Mouse (Mus musculus) layer of hippocampus, adult 9-11 months (tissue): ENCODE measurements around the gene Gpr61.
A peak's percentile ranks its signal among the peaks of the same experiment; 100 is the strongest.

Experiments used
- DNase-seq: peaks from one replicate; pipeline ENCODE4 v3.0.0; 2022

Gene Gpr61

GRCm38 (mm10) chr3:108154656-108155055 lies at the start of gene Gpr61:
Gene Gpr61 (minus strand): TSS chr3:108154882.
- peak; percentile 81 for DNase-seq

- DNase-seq, result no peak
Observed at GRCm38 (mm10) chr3:108204470-108204869, 49.8 kb upstream of the Gpr61 start.

GRCm38 (mm10) chr3:108203621-108204325 lies 49.1 kb upstream of the Gpr61 start:
- peak; percentile 70 for DNase-seq

GRCm38 (mm10) chr3:108203212-108203611 lies 48.5 kb upstream of the Gpr61 start:
- DNase-seq, result no peak

- DNase-seq, result no peak
Observed at GRCm38 (mm10) chr3:108202506-108202905, 47.8 kb upstream of the Gpr61 start.

GRCm38 (mm10) chr3:108200329-108201323 lies 45.9 kb upstream of the Gpr61 start, which contains the start of gene Cyb561d1:
Gene Cyb561d1 (minus strand): TSS chr3:108201212.
- peak; percentile 93 for DNase-seq

GRCm38 (mm10) chr3:108199231-108199630 lies 44.5 kb upstream of the Gpr61 start:
- no peak for DNase-seq

- peak; percentile 88 for DNase-seq
Observed at GRCm38 (mm10) chr3:108197066-108197497, 42.4 kb upstream of the Gpr61 start.

GRCm38 (mm10) chr3:108195941-108196590 lies 41.4 kb upstream of the Gpr61 start:
- peak; percentile 85 for DNase-seq

GRCm38 (mm10) chr3:108195287-108195686 lies 40.6 kb upstream of the Gpr61 start:
- DNase-seq, result no peak

GRCm38 (mm10) chr3:108193686-108194085 lies 39.0 kb upstream of the Gpr61 start:
- DNase-seq, result no peak

GRCm38 (mm10) chr3:108189897-108190296 lies 35.2 kb upstream of the Gpr61 start:
- no peak for DNase-seq

- DNase-seq, result no peak
Observed at GRCm38 (mm10) chr3:108188716-108189490, 34.2 kb upstream of the Gpr61 start.

- peak; percentile 25 for DNase-seq
Observed at GRCm38 (mm10) chr3:108187111-108187795, 32.6 kb upstream of the Gpr61 start.

- no peak for DNase-seq
Observed at GRCm38 (mm10) chr3:108186098-108187047, 31.7 kb upstream of the Gpr61 start, which contains the start of gene Amigo1. Gene Amigo1 (plus strand): TSS chr3:108186335.

GRCm38 (mm10) chr3:108185460-108186097 lies 30.9 kb upstream of the Gpr61 start:
- DNase-seq, result no peak

- DNase-seq, result no peak
Observed at GRCm38 (mm10) chr3:108184742-108185141, 30.1 kb upstream of the Gpr61 start.

- no peak for DNase-seq
Observed at GRCm38 (mm10) chr3:108180514-108180913, 25.8 kb upstream of the Gpr61 start.
